Mouse (Mus musculus) left cerebral cortex, adult 8-10 months (tissue): ENCODE data around the gene Tbc1d22b. TPM values are rescaled to one million over a fixed set of nuclear protein-coding genes. Genes with fewer than 3 reads are reported as not detected.

Experiments used
- DNase-seq, 2 experiments: peaks; one replicate each; pipeline ENCODE4 v3.0.0; 2022; ENCODE audit warnings: low spot score in 2 of 2
- total RNA-seq, 4 experiments: library from RNA; stranded (reverse); gene quantifications; 2 replicates each; pipeline ENCODE4 v1.2.4; 2022

The Tbc1d22b gene
- total RNA-seq, 4 experiments from 2014 or later, result 35.6 to 39.5 (median 38.4) TPM

DNA sequence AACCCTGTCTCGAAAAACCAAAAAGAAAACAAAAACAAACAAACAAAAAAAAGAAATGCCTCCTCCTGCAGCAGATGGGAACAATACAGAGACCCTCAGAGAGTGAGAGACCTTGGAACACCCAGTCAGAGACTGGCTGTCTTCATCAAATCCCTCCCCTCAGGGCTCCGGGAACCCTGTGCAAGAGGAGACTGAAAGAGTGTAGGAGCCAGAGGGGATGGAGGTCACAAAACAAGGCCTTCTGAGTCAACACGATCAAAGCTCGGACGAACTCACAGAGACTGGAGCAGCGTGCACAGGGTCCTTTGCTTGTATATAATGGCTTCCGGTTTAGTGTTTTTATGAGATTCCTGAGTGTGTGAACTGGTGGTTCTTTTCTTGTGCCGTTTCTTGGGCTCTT is 9.2 kb upstream of the Tbc1d22b start:
- no peak for DNase-seq

DNA sequence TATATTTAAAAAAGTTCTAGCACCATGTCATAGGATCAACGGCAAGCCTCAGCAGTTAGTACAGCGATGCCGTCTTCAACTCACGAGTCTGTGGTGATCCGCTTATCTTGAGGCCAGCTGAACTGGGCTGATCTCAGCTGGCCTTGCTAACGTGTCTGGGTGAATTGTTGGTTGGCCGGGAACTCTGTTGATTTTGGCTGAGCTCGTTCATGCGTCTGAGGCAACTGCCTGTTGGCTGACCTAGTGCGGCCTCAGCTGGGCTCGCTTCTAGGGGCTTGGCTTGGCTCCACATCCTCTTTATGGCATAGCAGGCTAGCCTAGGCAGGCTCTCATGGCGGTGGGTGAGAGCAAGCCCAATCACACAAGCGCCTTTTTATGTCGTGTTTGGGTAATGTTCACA is 8.2 kb upstream of the Tbc1d22b start:
- no peak for DNase-seq

DNA sequence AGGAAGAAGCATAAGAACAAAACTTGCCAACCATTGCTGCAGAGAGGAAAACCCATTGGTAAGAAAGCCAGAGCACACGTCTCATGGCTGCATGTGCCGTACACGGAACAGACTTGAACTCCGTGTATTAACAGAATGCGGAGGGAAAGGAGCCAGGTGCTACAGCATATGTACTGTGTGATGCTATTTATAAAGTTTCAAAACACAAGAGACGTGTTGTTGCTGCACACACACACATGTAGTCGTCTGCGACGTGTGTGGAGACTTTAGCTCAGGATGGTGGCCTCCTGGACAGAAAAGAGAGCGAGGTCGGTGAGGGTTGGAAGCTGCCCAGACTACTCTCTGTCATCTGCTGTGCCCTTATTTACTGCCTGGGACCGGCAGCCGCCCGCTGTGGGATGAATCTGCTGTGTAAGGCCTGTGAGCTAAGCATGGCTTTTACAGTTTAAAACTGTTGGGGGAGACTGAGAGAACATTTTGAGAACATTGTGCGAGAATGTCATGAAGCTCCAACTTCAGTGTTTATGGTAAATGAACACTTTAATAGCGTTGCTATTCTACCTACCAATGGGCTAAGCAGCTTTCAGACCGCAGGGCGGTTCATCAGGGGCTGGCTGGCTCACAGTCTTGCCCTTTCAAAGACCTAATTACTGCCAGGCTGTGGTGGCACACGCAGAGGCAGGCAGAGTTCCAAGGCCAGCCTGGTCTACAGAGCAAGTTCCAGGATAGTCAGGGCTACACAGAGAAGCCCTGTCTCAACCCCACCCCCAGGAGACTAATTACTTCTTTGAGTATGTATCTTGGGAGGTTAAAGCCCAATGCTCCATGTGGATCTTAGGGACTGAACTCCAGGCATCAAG is 6.5 kb upstream of the Tbc1d22b start:
- DNase-seq, result no peak

DNA sequence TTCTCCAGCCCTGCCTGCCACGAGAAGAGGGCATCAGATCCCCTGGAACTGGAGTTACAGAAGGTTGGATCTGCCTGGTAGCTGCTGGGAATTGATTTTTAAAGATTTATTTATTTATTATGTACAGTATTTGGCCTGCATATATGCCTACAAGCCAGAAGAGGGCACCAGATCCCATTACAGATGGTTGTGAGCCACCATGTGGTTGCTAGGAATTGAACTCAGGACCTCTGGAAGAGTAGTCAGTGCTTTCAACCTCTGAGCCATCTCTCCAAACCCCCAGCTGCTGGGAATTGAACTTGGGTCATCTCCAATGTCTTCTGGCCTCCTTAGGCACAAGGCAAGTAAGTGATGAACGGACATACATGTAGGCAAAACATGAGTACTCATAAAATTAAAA is 5.5 kb upstream of the Tbc1d22b start:
- DNase-seq, result no peak

DNA sequence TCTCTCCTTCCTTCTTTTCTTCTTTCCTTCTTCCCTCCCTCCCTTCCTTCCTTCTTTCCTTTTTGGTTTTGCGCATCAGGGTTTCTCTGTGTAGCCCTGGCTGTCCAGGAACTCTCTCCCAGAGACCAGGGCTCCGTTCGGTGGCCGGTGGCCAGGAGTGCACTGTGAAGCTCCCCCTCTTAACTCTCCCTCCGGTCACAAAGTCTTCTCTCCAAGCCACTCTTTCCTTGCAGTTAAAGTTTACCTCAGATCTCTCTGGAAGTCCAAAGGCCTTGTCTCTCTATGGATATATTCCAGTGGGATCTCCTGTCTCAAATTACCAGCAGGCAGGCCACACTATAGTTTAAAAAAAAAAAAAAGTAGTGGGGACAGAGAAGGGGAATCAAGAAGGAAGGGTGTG is 4.3 kb upstream of the Tbc1d22b start:
- no peak for DNase-seq

DNA sequence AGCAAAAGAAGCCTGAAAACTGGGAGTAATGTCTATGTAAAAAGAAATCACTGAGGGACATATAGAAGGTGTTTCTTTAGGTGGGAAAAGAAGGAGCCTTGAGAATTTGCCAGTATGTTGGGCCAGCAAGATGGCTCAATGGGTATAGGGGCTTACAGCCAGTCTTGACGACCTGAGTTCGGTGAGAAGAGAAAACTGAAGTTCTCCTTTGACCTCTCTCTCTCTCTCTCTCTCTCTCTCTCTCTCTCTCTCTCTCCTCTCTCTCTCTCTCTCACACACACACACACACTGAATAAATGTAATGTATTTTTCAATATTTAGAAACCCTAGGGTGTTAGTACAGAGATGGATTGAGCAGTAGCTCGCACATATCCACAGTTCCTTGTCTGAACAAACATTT is 1.1 kb upstream of the Tbc1d22b start:
- DNase-seq, result no peak

DNA sequence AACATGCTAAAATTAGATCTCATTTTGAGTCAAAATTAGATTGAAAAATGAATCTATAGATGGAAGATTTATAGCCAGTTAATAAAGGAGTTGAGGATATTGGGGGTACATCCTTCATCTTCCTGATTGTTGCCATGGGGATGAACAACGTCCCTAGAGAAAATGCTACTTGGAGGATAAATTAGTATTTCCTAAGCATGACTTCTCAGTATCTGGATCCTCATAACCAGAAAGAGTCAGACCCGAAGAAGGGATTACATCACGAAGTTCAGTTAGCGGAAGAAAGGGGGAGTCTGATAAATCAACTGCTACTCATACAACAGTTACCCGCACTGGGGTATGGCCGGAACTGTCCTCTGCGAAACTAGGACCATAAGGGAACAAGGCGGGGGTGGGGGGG is 591 bp upstream of the Tbc1d22b start:
- no peak for DNase-seq

DNA sequence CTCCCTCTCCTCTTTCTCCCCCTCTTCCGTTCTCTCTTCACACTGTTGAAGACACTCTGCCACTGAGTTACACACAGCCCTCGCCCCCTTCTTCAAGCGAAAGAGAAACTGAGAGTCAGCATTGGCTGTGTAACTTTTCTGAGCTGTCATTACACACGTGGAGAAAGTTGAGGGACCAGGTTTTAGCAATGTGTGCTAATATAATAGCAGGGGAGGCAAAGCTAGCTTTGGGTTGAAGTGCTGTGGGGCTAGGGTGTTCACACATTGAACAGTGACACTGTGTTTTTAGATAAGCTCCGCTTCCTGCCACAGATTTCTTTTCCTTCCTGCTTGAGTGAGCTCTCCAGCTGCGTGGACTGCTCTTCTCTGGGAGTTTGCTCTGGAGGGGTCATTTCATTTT is 1.4 kb downstream of the Tbc1d22b start:
- DNase-seq, result no peak

DNA sequence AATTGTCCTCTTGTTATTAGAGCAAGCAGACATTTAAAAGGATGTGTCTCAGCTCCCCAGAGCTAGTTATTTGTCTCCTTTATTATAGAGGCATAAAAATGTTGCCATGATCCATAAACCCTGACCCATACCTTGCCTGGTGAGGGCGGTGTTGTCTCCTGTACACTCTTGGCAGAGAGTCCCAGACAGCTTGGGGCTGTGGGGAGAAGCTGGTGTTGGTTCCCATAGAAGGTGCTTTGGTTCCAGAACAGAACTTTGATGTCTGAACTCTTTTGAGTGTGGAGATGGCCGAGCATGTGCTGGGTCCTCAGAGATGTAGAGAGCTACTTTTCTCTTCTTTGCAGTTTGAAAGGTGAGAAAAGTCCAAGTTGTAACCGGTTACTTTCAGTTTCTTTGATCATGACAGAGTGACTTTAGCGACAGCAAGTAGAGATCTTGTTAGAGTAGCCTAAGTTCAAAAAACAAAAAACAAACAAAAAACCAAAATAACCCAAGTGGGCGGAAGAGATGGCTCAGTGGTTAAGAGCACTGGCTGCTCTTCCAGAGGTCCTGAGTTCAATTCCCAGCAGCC is 2.7 kb downstream of the Tbc1d22b start, which contains the start of gene Tmem217:
TSS of gene Tmem217 (minus strand) at position 224 of the 571 bp plus-strand sequence.
- DNase-seq, result no peak

DNA sequence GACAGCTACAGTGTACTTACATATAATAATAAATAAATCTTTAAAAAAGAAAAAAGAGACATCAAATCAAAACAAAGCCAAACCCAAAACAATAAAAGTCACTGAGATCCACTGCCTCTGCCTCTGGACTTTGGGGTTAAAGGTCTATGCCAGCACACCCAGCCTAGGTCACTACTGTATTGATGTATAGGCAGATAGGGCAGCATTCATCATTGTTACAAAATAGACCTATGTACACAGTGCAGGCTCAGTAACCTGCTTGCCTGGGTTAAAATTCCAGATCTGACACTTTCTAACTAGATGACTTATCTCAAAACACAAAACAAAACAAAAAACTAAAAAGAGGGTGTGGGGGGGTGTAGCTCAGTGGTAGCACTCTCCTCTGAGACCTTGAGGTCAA is 4.6 kb downstream of the Tbc1d22b start:
- DNase-seq, result no peak

DNA sequence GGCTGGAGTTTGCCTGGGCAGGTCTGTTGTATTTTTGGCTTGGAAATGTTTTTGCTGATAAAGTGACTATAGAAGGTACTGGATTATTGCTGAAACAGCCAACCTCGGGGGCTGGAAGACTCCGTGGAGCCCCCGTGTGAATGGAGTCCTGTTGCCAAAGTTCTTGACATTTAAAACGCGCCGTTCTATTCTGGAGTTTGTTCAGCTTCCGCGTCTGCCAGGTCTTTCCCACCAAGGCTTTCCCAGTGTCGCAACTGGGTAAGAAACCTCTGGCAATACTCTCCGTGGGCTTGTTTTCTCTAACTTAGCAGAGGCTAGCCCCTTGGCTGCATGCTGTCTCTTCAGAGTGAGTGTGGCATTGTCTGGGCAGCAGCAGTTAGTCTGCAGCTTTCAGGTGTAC is 6.9 kb downstream of the Tbc1d22b start:
- no peak for DNase-seq

DNA sequence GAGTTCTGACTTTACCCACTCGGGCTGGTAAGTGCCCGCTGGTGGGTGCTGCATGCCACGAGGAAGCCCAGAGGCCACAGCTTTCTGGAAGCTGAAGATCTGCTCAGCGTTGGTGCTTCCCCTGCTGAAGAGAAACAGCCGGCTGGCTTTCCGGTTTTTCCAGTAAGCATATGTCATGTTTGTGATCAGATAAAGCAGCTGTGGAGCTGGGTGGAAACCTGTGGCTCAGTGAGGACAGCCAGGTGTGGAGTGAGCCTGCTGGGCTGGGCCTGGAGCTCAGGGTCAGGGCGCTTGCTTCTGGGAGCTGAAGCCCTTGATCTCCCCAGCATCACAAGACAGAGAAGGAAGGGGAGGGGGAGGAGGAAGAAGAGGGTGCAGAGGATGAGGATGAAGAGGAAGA is 7.3 kb downstream of the Tbc1d22b start:
- no peak for DNase-seq

DNA sequence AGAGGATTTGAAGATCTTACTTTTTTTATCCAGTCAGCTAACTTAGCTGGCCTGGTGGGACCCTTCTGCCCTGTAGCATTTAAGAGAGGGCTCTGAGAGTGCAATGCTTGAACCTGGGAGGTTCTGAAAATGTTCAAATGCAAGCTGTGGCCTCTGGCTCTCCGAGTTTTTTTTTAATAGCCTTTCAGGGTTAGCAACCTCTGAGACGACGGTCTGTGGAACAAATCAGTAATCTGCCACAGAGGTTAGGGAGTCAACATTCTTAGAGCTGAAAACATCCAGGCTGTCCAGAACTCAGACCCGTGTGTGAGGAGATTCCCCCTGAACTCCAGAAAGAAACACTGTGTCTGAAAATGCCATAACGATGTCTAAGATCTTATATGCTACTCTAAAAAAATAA is 8.9 kb downstream of the Tbc1d22b start:
- no peak for DNase-seq

DNA sequence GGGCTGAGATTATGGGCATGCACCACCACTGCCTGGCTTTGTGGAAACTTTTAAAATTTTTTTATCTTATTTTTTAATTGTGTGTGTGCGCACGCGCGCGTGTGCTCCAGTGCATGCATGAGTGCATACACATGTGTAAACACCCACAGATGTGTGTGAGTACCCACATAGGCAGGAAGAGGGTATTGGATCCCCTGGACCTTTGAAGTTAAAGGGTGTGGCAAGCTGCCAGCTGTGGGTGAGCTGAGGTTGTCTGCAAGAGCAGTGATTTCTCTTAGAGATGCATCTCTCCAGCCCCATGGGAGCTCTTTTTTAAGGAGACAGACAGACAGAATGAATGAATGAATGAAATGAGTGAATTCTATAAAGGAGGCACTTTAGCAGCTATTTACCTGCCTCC is 15.9 kb downstream of the Tbc1d22b start:
- no peak for DNase-seq

DNA sequence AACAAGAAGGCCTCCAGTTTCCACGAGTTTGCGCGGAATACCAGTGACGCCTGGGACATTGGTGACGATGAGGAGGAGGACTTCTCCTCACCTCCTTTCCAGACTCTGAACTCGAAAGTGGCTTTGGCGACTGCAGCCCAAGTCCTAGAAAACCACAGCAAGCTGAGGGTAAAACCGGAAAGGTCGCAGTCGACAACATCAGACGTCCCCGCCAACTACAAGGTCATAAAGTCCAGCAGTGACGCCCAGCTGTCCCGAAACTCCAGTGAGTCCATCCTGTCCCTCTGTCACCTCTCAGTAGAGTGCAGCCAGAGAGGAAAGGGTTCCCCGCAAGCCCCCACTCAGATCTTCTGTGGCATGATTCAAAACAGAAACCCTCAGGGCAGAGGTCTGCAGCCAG is 18.9 kb downstream of the Tbc1d22b start:
- DNase-seq, result no peak

DNA sequence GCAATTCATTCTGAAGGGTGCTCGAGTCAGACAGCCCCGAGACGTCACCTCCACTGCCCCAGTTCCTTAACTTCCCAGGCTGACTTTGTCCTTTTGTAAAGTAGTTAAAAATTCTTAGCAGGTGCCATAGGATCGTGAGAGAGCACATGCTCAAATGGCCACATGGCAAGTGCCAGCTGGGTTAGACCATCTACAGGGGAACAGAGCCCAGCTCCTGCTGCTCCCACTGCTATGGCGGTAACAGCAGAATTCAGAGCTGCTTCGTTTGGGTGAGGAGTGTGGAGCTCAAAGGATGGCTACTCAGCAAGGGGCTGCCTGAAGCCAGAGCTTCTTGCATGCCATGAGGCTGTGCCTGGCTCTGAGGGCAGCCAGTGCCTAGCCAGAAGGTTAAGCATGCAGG is 20.2 kb downstream of the Tbc1d22b start:
- no peak for DNase-seq

DNA sequence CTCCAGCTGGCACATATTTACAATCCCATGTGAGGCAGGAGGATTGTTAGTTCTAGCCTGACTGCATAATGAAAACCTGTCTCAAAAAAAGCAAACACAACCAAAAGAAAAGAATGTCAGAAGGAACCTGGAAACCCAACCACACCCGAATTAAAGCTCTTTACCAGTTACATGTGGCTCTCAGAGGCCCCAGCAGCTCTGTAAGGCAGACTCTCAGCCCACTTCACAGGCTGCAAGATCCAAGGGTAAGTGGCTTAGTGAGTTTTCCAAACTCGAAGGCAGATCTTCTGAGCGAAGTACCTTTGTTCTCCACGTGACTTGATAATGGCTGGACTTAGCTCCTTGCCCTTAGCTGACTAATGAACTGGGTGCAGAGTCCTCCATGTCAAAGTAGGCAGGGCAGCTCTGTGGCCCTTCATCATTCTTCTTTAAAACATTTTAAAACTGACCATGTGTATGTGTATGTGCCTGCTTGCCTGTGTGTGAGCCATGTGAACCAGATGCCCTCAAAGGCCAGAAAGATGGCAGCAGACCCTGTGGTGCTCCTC is 30.1 kb downstream of the Tbc1d22b start:
- no peak for DNase-seq

DNA sequence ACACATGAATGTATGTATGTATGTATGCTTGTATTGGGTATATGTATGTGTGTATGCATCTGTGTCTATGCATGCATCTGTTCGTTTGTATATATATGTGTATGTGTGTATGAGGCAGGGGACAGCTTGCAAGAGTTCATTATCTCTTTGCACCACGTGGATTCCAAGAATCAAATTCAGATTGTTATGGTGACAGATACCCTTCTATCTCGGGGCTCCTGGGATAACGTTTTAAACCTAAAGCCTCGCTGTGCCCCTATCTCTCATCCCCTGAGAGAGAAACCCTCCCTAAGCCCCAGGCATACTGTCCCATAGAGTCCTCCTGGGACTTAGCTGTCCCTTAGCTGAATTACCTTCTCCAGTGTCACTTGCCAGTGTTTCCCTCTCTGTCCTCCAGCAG is 34.0 kb downstream of the Tbc1d22b start:
- DNase-seq, result no peak

DNA sequence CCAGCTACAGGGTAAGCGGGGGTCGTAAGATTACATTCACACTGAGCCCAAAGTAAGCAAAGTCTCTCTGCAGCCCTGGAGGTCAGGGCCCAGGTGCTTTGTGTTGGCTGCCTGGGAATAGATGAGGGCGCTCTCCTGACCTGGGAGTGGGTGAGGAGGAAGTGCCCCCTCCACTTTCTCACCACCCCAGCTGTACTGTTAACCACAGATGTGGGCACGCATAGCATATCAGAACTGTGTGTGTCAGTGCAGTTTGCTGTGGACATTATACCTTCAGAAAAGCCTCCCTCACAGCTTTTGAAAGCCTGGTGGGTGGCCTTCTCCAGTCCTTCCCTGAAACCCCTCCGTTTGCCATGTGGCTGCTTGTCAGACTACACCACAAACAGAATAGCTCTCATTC is 34.7 kb downstream of the Tbc1d22b start:
- DNase-seq, result no peak

DNA sequence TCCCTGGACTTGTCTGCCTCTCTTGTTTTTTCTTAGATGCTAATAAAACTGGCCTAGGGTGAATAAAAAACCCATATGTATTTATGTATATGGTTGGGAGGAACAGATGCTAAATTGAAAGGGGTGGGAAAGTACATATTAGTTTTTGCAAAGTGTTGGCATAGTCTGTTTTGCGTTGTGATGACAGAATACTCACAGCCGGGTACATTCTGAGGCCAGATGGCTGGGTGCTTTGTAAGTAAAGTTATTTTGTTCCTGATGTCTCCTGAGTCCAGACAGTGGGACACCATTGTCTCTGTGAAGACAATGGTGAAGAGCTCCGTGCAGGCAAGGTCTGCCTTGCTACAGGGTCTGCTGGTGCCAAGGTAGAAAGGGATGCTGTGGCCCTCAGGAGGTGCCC is 35.2 kb downstream of the Tbc1d22b start:
- DNase-seq, result no peak

DNA sequence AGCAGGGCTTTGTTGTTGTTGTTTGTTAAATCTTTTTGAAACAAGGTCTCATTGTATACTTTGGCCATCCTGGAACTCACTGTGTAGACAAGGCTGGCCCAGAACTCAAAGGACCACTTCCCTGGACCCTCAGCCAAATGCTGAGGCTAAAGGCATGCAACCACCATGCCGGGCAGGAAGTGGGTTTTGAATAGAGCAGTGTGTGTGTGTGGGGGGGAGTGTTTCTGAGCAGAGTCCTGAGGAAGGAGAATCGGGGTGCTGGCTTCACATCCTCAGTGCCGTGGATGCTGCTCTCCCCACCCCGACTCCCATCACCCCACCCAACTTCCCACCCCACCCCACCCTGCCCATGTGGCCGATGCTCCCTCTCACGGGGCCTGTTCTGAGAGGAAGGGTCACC is 35.9 kb downstream of the Tbc1d22b start:
- DNase-seq, result no peak

DNA sequence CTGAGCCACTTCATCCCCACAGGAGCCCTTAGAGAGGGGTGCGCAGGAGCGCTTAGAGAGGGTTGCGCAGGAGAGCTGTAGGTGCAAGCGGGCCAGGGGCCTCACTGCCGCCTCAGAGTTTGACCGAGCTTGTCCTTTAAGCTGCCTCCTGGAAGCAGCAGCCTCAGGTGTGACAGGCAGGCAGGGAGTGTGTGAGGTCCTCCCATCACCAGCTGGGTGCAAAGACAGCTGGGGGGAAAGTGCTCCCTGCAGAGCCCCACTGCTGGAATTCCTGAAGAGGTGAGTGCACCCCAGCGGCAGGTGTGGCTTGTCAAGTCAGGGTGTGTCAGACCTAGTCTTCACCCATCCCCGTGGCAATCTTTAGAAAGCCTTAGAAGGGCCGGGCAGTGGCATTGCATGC is 37.3 kb downstream of the Tbc1d22b start:
- DNase-seq, result no peak
